Mouse (Mus musculus) E14TG2a.4 (cell line): ENCODE measurements around the gene Rpa1.

ENCODE experiments used
- CTCF ChIP-seq: conservative IDR thresholded peaks from 2 replicates; pipeline ENCODE4 v1.5.1; 2014; ENCODE audit warnings: low read length
- NANOG ChIP-seq: IDR thresholded peaks from 2 replicates; pipeline ENCODE4 v1.6.1; 2014; ENCODE audit warnings: borderline replicate concordance, low read length, mixed read lengths

GRCm38 (mm10) chr11:75290566-75291271 lies 57.4 kb downstream of the Rpa1 start:
- TF ChIP-seq CTCF (peak; percentile 94), NANOG (no peak)
